Mouse (Mus musculus) spleen, adult 18-20 months (tissue): ENCODE measurements around the gene Eif1b.

Source experiments
- DNase-seq, 2 experiments: peaks; one replicate each; pipeline ENCODE4 v3.0.0; 2022; ENCODE audit warnings: mixed read lengths in 2 of 2

The Eif1b gene

DNA sequence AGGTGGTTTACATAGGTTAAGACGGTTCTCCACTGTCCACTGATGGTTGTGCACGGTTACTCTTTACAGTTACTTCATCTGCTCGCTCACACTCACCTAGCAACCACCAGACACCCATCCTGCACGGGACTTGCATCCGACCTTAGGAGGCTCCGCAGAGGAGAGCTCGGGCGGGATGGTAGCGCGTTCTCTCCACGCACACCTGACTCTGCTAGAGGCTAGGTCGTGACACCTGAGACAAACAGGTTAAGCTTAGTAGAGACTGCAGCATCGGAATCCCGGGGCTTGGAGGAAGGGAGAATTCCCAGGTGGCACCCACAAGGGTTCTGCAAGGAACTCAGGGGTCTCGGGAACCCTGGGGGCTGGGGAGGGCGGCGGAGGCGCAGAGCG lies at the start of gene Eif1b:
Gene Eif1b, plus strand, starts transcription at position 223 of the 390 bp plus-strand sequence.
- no peak for DNase-seq

DNA sequence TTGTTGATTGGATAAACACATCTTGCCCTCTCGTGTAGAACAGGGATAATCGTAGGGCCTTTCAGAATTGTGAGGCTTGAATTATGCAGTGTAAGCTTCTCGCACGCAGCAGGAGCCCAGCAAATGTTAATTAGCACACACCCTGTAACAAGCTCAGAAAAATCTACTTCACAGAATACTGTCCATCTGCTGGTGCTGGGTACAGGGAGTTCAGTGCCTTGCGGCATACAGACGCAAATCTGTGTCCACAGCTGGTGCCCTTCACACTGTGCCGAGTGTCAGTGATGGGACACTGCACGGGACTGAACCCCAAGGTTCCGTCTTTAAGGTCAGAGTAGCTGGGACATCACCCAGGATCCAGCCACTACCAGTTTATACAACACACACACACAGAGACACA lies 47.4 kb upstream of the Eif1b start:
- DNase-seq, result no peak

DNA sequence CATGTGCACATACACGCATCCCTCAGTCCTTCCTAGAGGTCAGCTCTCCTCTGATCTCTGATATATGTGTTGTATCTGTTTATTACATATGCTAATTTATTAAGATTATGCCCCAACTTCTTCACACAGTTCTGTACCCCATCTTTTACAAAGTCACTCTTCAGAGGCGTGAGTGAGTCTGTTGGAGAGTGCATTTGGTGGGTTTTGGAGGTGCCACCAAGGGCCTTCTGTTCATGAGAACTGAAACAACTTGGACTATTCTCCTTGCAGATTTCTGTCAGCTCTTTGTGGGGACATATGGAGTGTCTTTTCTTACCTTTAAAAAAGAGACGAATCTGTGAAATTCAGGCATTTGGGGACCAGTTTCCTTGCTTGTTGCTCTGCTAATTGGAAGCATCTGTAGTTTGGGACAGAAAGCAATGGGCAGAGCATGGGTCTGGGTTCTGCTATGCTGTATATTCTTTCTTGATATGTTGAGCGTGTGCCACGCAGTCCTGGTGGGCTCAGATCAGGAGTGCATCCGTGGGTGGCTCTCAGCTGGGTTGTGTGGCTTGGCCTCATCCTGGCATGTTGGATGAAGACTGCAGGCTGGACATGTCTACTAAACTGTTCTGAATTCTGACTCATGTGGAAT lies 42.2 kb upstream of the Eif1b start:
- DNase-seq, result no peak

DNA sequence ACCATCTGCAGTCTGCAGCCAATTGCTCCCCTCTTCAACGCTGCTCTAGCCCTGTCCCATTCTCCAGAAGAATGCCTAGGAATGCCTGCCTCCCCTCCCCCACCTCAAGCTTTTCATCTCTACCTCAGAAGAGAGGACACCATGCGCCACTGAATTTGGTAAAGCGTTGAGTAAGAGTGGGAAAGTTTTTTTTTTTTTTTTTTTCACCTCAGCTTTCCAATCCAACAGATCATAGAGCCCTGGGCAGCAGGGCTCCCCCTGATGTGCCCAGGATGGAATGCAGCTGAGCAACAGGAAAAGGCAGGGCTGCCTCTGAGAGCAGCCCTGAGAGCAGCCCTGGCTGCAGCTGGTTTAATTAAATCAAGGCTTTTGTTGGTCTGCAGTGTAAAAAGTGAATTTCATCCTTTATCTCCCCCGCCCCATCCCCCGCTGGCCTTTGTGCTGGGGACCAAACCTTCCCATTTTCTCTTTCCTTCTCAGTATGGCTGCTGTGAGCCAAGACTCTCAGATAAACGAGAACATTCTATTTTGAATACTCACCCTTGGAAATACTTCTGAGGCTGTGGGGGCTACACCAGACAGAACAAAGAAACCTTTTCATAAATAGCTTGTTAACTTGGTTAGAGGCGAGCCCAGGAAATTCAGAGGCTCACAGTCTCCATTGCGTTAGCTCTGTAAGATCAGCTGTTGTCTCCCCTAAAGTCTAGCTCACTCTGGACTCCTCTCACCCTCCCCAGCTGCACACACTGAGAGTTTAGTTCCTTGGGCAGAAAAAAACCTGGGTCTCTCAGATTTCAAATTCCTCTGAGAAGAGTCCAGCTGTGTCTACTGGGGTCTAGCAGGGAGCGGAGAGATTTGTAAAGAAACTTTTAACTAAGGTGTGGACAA lies 36.0 kb upstream of the Eif1b start:
- DNase-seq, result no peak

- DNase-seq, result no peak
Observed at GRCm38 (mm10) chr9:120470431-120470830, 21.6 kb upstream of the Eif1b start.

DNA sequence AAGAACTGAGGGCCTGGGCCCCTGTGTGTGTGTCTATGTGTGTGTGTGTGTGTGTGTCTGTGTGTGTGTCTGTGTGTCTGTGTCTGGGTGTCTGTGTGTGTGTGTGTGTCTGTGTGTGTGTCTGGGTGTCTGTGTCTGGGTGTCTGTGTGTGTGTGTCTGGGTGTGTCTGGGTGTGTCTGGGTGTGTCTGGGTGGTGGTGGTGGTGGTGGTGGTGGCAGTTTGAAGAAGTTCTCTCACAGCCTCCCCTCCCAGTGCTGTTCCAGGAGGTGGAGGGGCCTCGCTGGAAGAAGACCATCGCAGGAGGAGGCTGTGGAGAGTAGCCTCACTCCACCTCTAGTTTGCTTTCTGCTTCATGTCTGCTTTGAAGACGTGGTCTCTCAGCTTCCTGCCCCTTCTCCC lies 10.4 kb upstream of the Eif1b start:
- DNase-seq, result no peak

DNA sequence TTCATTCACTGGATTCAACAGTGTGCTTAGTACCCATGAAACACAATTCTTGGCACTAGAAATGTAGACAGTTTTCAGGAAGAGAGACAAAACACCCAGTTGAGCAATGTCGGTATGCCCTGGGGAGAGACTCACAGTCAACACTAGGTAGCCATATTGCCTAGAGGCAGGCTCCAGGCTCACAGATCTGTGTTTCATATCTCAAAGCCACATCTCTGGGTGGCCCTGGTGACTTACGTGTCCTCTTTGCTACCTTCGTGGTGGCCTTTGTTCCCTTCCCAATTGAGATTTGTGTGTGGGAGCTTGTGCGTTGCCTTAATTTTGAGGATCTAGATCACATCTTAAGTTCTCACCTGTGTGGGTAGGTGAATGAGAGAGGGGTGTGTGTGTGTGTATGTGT lies 9.7 kb upstream of the Eif1b start:
- DNase-seq, result no peak

- no peak for DNase-seq
Observed at GRCm38 (mm10) chr9:120483101-120483500, 8.9 kb upstream of the Eif1b start.

DNA sequence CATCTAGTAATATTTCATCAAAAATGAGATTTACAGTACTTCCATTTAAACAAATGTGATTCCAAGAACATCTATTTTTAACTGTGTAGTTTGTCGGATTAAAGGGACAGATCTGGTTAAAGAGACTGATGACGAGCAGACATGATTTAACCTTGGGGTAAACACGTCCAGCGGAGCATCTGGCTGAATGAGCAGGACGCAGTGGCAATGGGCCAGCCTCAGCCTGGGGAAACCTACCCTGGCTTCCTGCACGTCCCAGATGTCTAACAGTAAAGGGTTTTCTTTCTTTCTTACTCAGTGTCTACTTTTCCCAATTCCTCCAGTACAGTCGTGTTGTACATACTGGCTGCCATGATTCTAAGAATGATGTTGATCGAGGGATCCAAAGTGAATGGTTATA lies 5.0 kb upstream of the Eif1b start:
- no peak for DNase-seq

GRCm38 (mm10) chr9:120491509-120491908 lies 523 bp upstream of the Eif1b start:
- no peak for DNase-seq

GRCm38 (mm10) chr9:120492400-120493351 lies 644 bp downstream of the Eif1b start:
- DNase-seq, result peak; percentile 72 to 82

DNA sequence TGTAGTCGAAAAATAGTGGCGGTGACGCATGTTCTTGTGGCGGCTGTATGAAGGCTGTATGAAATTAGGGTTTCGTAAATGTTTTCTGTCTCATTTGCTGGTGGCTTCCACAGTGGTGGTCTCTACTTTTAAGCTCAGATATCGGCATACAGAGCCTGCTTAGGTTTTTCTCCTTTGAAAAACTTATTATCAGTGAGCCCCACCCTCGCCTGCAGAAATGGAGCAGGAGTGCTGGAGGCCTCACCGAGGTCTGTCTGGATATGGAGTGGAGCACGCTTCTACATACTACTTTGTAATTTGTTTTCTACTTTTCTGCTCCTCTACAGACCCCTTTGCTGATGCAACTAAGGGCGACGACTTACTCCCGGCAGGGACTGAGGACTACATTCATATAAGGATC lies 1.7 kb downstream of the Eif1b start:
- DNase-seq, result no peak

- DNase-seq, result peak in 1 of 2 experiments; percentile 45
Observed at GRCm38 (mm10) chr9:120496691-120497090, 4.7 kb downstream of the Eif1b start.

DNA sequence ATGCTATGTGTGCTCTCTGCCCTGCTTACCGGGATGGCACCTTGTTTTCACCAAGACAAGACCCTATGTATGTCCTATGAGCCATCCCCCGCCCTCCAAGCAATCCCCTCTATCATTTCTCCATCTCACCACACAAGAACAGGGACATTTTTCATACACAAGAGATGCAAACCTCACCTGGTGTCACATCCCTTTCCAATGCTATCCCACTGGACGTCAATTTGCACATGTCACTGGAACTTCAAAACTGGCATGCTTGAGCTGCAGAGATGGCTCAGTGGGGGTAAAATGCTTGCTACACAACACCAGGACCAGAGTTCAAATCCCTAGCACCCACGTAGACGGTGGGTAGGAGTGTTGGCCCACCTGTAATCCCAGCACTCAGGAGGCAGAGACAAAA lies 6.0 kb downstream of the Eif1b start:
- DNase-seq, result no peak

GRCm38 (mm10) chr9:120501191-120501902 lies 9.3 kb downstream of the Eif1b start:
- DNase-seq, result no peak

- peak; percentile 19 to 74 for DNase-seq
Observed at GRCm38 (mm10) chr9:120502013-120502412, 10.0 kb downstream of the Eif1b start.

- DNase-seq, result no peak
Observed at GRCm38 (mm10) chr9:120504423-120504822, 12.4 kb downstream of the Eif1b start.

- DNase-seq, result no peak
Observed at GRCm38 (mm10) chr9:120511781-120512180, 19.7 kb downstream of the Eif1b start.

GRCm38 (mm10) chr9:120516720-120517119 lies 24.7 kb downstream of the Eif1b start:
- DNase-seq, result no peak

DNA sequence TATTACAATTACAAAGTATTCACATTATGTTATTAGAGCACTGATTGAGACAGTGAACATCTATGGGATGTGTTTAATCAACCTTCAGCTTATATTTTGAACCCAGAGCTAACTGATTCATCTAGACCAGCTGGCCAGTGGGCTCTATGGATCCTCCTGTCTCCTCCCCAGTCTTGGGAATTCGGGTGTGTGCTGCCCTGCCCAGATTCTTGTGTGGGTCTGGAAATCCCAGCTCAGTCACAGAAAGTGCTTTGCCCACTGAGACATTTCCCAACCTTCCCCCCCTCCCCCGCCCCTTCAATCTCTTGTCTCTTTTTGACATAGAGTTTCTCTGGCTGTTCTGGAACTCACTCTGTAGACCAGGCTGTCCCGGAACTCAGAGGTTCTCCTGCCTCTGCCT lies 26.9 kb downstream of the Eif1b start:
- DNase-seq, result no peak

GRCm38 (mm10) chr9:120519469-120520125 lies 27.6 kb downstream of the Eif1b start:
- no peak for DNase-seq

DNA sequence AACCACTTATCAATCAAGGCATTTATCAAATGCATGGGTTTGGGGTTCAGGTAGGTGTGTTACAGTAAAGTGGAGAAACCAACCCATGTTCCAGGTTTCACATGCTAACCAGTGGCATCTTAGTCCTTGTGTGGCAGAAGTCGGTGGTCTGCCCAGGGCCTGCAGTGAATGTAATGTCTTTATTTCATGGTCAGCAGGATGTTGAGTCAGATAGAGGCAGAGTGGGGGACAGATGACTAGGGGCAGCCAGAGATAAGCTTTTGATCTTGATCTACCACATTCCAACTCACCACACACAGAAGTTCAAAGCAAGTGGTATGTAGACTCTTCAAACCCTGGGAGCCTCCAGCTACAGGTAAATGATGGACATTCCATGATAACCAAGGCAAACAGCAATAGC lies 29.1 kb downstream of the Eif1b start:
- DNase-seq, result no peak
